ENCODE assay signal across 9 mouse cellular contexts in genomic region chr7:120865100-120865499, GRCm38 (mm10). TPM values are rescaled to one million over a fixed set of nuclear protein-coding genes. Genes with fewer than 3 reads are reported as not detected.
DNase-seq lines count a peak whose midpoint lies in the region; ATAC-seq lines count a peak whose summit lies in the region.
"Had no signal": no experiment of that assay in that cellular context is flagged by ENCODE, and none has a peak within 500 bp of the region (broad histone marks: within the 10 kb centered on the region; RNA-seq: fewer than 3 reads in every experiment).

No protein-coding gene starts in this region.

- no peaks in the 10 kb centered on the region for H3K9me3 ChIP-seq in limb, embryonic 15.5 days
- no peaks in the 10 kb centered on the region for H3K9me3 ChIP-seq in midbrain, embryonic 14.5 days (ENCODE audit: control insufficient read depth, low read length)

- peak; percentile 31 for DNase-seq in left cerebral cortex, postnatal 4 days
- DNase-seq in left cerebral cortex, adult 18-20 months (ENCODE audit: low spot score in 2 of 2) = no peak
- DNase-seq in midbrain, embryonic 14.5 days = peak; percentile 88
- DNase-seq in yolk sac, embryonic 10.5 days (ENCODE audit: low spot score) = peak; percentile 80
- no peak for DNase-seq in ovary, postnatal 10 days (ENCODE audit: low spot score)

- H3K4me1 ChIP-seq in limb, embryonic 15.5 days = peaks cover 74% of the 10 kb centered on the region
- H3K4me1 ChIP-seq in midbrain, embryonic 14.5 days (ENCODE audit: control insufficient read depth, insufficient read depth, low read length) = peaks cover 16% of the 10 kb centered on the region; the same call in 1 of the 2 replicates

- H3K4me2 ChIP-seq in limb, embryonic 15.5 days = no peak overlapping the region
- no peak overlapping the region for H3K4me2 ChIP-seq in midbrain, embryonic 14.5 days (ENCODE audit: low read length)

- no peak overlapping the region for H3K4me3 ChIP-seq in limb, embryonic 15.5 days
- H3K4me3 ChIP-seq in midbrain, embryonic 14.5 days (replicated peaks; ENCODE audit: low read depth, low read length) = no peak overlapping the region

- no peaks in the 10 kb centered on the region; the same call in 1 of the 2 replicates for H3K36me3 ChIP-seq in limb, embryonic 15.5 days
- no peaks in the 10 kb centered on the region for H3K36me3 ChIP-seq in midbrain, embryonic 14.5 days (ENCODE audit: control insufficient read depth, insufficient read depth, low read length)

- peak overlapping the region; percentile 54; the same call in 1 of the 2 replicates for H3K27ac ChIP-seq in limb, embryonic 15.5 days
- no peak overlapping the region for H3K27ac ChIP-seq in midbrain, embryonic 14.5 days (replicated peaks; ENCODE audit: low read depth, low read length)

- WGBS in limb, embryonic 15.5 days = 8% methylated on average over 7 of the region's 7 CpGs
- 3% methylated on average over 7 of the region's 7 CpGs for WGBS in midbrain, embryonic 14.5 days

- peak; percentile 51 for ATAC-seq in erythroblast, adult 5-6 weeks (replicated peaks; ENCODE audit: low FRiP score, poor library complexity, severe bottlenecking)
- ATAC-seq in hematopoietic stem cell, adult 5-6 weeks (replicated peaks in 1 of 2; ENCODE audit: insufficient read depth in 1 of 2, low FRiP score in 2 of 2, low TSS enrichment in 1 of 2, low read depth in 1 of 2, poor library complexity in 2 of 2, severe bottlenecking in 2 of 2) = peak; percentile 23 to 38; a peak in 3 of 4 replicates
- ATAC-seq in limb, embryonic 15.5 days (ENCODE audit: insufficient number of reproducible peaks, low FRiP score, low TSS enrichment, low read depth) = peak; percentile 58; the same call in 1 of the 2 replicates
- ATAC-seq in midbrain, embryonic 14.5 days (ENCODE audit: low FRiP score, low TSS enrichment) = peak; percentile 82

- intact Hi-C loops in left cerebral cortex, postnatal 4 days (cut with DNase I) = no loop called here

- H3K9ac ChIP-seq in limb, embryonic 15.5 days = no peak overlapping the region
- H3K9ac ChIP-seq in midbrain, embryonic 14.5 days (replicated peaks; ENCODE audit: low read length) = no peak overlapping the region

- no peaks in the 10 kb centered on the region for H3K27me3 ChIP-seq in limb, embryonic 15.5 days
- no peaks in the 10 kb centered on the region for H3K27me3 ChIP-seq in midbrain, embryonic 14.5 days (ENCODE audit: control insufficient read depth, insufficient read depth, low read length)

RNA-seq across cellular contexts. Expression of gene Eef2k, which starts 22.5 kb away (rescaled TPM):
- total RNA-seq in left cerebral cortex, postnatal 4 days (2021) = 10 to 100 TPM; 74.3 to 74.6 TPM
- total RNA-seq in left cerebral cortex, adult 18-20 months (2021) = 10 to 100 TPM; 29.2 to 30.4 TPM
- 12.3 and 24.0 TPM in 2 replicates for total RNA-seq in erythroblast, adult 5-6 weeks (2015; ENCODE audit: low replicate concordance)
- total RNA-seq in erythroblast, adult 5-6 weeks (2017; ENCODE audit: low replicate concordance) = 77.4 and 97.0 TPM in 2 replicates
- total RNA-seq in hematopoietic stem cell, adult 5-6 weeks (2017) = 146 and 162 TPM in 2 replicates
- 83.7 and 87.9 TPM in 2 replicates for polyA plus RNA-seq in limb, embryonic 15.5 days (2015; fragmentation: Nextera tagmentation; extraction: Ambion mirVana)
- polyA plus RNA-seq in midbrain, embryonic 14.5 days (2014; fragmentation: Nextera tagmentation; extraction: Ambion mirVana) = 13.1 and 14.9 TPM in 2 replicates

RNA-seq across cellular contexts. Expression of gene Polr3e, which starts 52.4 kb away (rescaled TPM):
- total RNA-seq in left cerebral cortex, postnatal 4 days (2021) = 10 to 100 TPM; 37.9 to 38.1 TPM
- total RNA-seq in left cerebral cortex, adult 18-20 months (2021) = 10 to 100 TPM; 27.0 to 27.4 TPM
- total RNA-seq in erythroblast, adult 5-6 weeks (2015; ENCODE audit: low replicate concordance) = 3.1 and 3.3 TPM in 2 replicates
- total RNA-seq in erythroblast, adult 5-6 weeks (2017; ENCODE audit: low replicate concordance) = 1.5 and 6.2 TPM in 2 replicates
- 25.8 and 28.4 TPM in 2 replicates for total RNA-seq in hematopoietic stem cell, adult 5-6 weeks (2017)
- polyA plus RNA-seq in limb, embryonic 15.5 days (2015; fragmentation: Nextera tagmentation; extraction: Ambion mirVana) = 38.4 and 38.6 TPM in 2 replicates
- 20.6 and 21.6 TPM in 2 replicates for polyA plus RNA-seq in midbrain, embryonic 14.5 days (2014; fragmentation: Nextera tagmentation; extraction: Ambion mirVana)

RNA-seq across cellular contexts. Expression of gene Gm5737, which starts 52.9 kb away (rescaled TPM):
- total RNA-seq in left cerebral cortex, postnatal 4 days (2021) = under 1 TPM; 0.28 to 0.40 TPM
- total RNA-seq in left cerebral cortex, adult 18-20 months (2021) = not detected
- total RNA-seq in erythroblast, adult 5-6 weeks (2015; ENCODE audit: low replicate concordance) = not detected in 2 replicates
- not detected in 2 replicates for total RNA-seq in erythroblast, adult 5-6 weeks (2017; ENCODE audit: low replicate concordance)
- total RNA-seq in hematopoietic stem cell, adult 5-6 weeks (2017) = not detected in 2 replicates
- polyA plus RNA-seq in limb, embryonic 15.5 days (2015; fragmentation: Nextera tagmentation; extraction: Ambion mirVana) = not detected in 2 replicates
- polyA plus RNA-seq in midbrain, embryonic 14.5 days (2014; fragmentation: Nextera tagmentation; extraction: Ambion mirVana) = 0.17 TPM in 1 of 2 replicates, not detected in the other
- total RNA-seq: ES-E14 had no signal

Comparison
In these comparisons a context has a peak if more than half of its experiments do, and no peak if none do; other contexts are left out.
1. DNase-seq: peak in left cerebral cortex, postnatal 4 days (single experiment), midbrain, embryonic 14.5 days (single experiment) and yolk sac, embryonic 10.5 days (single experiment); none in left cerebral cortex, adult 18-20 months (0 of 2) and ovary, postnatal 10 days (single experiment).
2. ATAC-seq: peak in every context shown above with its lines; median percentile 82 in midbrain, embryonic 14.5 days; 58 in limb, embryonic 15.5 days; 51 in erythroblast, adult 5-6 weeks; 30 in hematopoietic stem cell, adult 5-6 weeks.